Mouse (Mus musculus): ENCODE results near the gene Efnb3. TPM values are rescaled to one million over a fixed set of nuclear protein-coding genes. Genes with fewer than 3 reads are reported as not detected.

Efnb3 gene
- polyA plus RNA-seq, 1 experiment from 2014 or later, result 0.75 TPM

GRCm38 (mm10) chr11:69582230-69582805 is 22.3 kb upstream of the Efnb3 start:
- peak overlapping the region; percentile 76 for H3K4me3 ChIP-seq (replicated peaks)
- peak overlapping the region; percentile 96 for H3K27ac ChIP-seq
- H3K4me2 ChIP-seq, result peak overlapping the region; percentile 93
- H3K27me3 ChIP-seq, result no peaks in the 10 kb centered on the region
- peaks cover 71% of the 10 kb centered on the region for H3K4me1 ChIP-seq (replicated peaks)
- whole genome bisulfite sequencing (ENCODE audit: insufficient replicate concordance), result 48% methylated on average over 9 of the region's 9 CpGs
- no peaks in the 10 kb centered on the region for H3K9me3 ChIP-seq (replicated peaks)
- ATAC-seq (ENCODE audit: low read depth) (no peak), DNase-seq (no peak)
- peak overlapping the region; percentile 88 for H3K9ac ChIP-seq
- H3K36me3 ChIP-seq, result peaks cover 29% of the 10 kb centered on the region

GRCm38 (mm10) chr11:69581814-69582213 is 21.8 kb upstream of the Efnb3 start:
- H3K4me2 ChIP-seq, result peak overlapping the region; percentile 93
- no peak for DNase-seq
- H3K9ac ChIP-seq, result peak overlapping the region; percentile 88
- H3K36me3 ChIP-seq, result peaks cover 29% of the 10 kb centered on the region
- H3K9me3 ChIP-seq (replicated peaks), result no peaks in the 10 kb centered on the region
- peak overlapping the region; percentile 76 for H3K4me3 ChIP-seq (replicated peaks)
- ATAC-seq (ENCODE audit: low read depth), result no peak
- H3K4me1 ChIP-seq (replicated peaks), result peaks cover 71% of the 10 kb centered on the region
- H3K27me3 ChIP-seq, result no peaks in the 10 kb centered on the region
- peak overlapping the region; percentile 96 for H3K27ac ChIP-seq
- 2% methylated on average over 8 of the region's 8 CpGs for WGBS (ENCODE audit: insufficient replicate concordance)

GRCm38 (mm10) chr11:69581147-69581688 is 21.2 kb upstream of the Efnb3 start:
- Histone ChIP-seq H3K27me3 (no peaks in the 10 kb centered on the region), H3K4me2 (peak overlapping the region; percentile 93), H3K9ac (peak overlapping the region; percentile 88), H3K4me1 (replicated peaks) (peaks cover 71% of the 10 kb centered on the region), H3K36me3 (peaks cover 29% of the 10 kb centered on the region), H3K4me3 (replicated peaks) (peak overlapping the region; percentile 76), H3K9me3 (replicated peaks) (no peaks in the 10 kb centered on the region), H3K27ac (peak overlapping the region; percentile 96)
- under 1% methylated on average over 36 of the region's 36 CpGs for WGBS (ENCODE audit: insufficient replicate concordance)
- ATAC-seq (ENCODE audit: low read depth) (peak; percentile 84), DNase-seq (peak; percentile 90)

DNA sequence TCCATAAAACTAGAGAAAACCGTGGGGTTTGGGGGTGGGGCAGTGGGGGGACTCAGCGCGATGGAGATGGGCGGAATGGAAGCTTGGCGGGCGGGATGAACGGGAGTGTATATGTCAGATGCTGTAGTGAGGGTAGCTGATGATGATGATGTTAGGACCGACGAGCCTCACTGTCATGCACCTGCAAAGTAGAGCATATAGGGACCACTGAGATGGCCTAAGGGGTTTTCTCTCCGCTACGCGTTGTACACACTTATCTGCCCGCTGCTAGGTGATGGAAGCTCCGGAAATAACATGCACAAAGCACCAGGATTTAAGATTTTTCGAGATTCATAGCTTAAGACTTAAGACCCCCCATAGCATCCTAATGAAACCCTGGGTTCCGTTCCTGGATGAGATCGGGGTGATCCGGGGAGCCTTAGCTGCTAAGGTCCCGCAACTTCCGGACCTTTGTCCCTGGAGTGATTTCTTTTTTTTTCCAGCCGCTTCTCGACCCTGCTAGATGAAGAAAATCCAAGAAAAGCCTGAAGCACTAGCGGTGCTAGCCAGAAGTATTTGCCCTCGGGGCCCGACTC is 20.7 kb upstream of the Efnb3 start:
- no peak for ATAC-seq (ENCODE audit: low read depth)
- peak overlapping the region; percentile 88 for H3K9ac ChIP-seq
- H3K36me3 ChIP-seq, result peaks cover 34% of the 10 kb centered on the region
- no peak for DNase-seq
- no peaks in the 10 kb centered on the region for H3K27me3 ChIP-seq
- H3K27ac ChIP-seq, result peak overlapping the region; percentile 96
- H3K4me2 ChIP-seq, result peak overlapping the region; percentile 93
- peak overlapping the region; percentile 76 for H3K4me3 ChIP-seq (replicated peaks)
- no peaks in the 10 kb centered on the region for H3K9me3 ChIP-seq (replicated peaks)
- under 1% methylated on average over 25 of the region's 25 CpGs for WGBS (ENCODE audit: insufficient replicate concordance)
- H3K4me1 ChIP-seq (replicated peaks), result peaks cover 71% of the 10 kb centered on the region

- Histone ChIP-seq H3K4me2 (peak within 1 kb of the TSS; percentile 93), H3K27me3 (no peaks in the 10 kb centered on the region), H3K4me1 (replicated peaks) (peaks cover 71% of the 10 kb centered on the region), H3K27ac (peak within 1 kb of the TSS; percentile 96), H3K9me3 (replicated peaks) (no peaks in the 10 kb centered on the region), H3K36me3 (peaks cover 38% of the 10 kb centered on the region), H3K4me3 (replicated peaks) (peak within 1 kb of the TSS; percentile 76), H3K9ac (peak within 1 kb of the TSS; percentile 88)
- peak; percentile 89 for DNase-seq
- under 1% methylated on average over 13 of the region's 13 CpGs for WGBS (ENCODE audit: insufficient replicate concordance)
- peak; percentile 55 for ATAC-seq (ENCODE audit: low read depth)
These were observed 20.1 kb upstream of the Efnb3 start, which contains the start of the genes Wrap53 and Trp53 for GRCm38 (mm10) chr11:69580091-69580514. TSS of gene Wrap53 (minus strand) at chr11:69580255. TSS of gene Trp53 (plus strand) at chr11:69580359.

DNA sequence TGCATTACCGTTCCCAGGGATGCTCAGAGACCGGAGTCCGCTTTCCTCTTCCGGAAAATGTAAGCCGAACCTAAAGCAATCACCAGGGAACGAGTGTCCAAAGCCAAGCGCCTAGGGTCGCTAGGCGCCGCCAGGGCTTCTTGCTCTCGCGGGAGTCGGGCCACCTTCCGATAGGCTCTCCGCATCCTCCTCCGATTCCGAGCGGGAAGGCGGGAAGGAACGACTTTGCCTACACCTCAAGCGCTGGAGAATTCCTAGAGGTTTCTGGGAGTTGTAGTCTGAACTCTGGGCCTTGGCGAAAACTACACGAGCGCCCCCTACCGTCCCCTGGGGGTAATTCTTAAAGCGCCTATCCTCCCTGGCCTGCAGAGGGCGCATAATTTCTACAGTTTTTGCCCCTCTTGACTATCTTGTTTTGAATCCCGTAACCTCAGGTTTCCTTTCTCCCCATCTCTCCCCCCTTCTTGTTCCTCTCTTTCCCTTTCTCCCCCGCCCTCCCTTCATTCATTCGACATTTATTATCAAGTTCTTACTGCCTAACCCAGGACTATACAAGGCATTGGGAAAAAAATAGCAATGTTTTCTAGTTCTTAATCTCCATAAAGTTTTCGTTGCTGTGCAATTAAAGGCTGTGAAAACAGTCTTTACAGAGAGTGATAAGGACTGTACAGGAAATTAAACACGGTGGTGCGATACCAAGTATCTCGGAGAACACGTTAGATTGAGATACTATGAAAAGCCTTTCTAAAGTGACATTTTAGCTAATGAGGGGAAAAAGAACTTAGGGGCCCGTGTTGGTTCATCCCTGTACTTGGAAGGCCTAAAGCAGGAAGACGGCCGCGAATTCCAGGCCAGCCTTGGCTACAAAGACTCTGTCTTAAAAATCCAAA is 19.4 kb upstream of the Efnb3 start:
- H3K27me3 ChIP-seq, result no peaks in the 10 kb centered on the region
- DNase-seq, result peak; percentile 95
- 1% methylated on average over 39 of the region's 39 CpGs for WGBS (ENCODE audit: insufficient replicate concordance)
- peak overlapping the region; percentile 93 for H3K4me2 ChIP-seq
- peak overlapping the region; percentile 88 for H3K9ac ChIP-seq
- peaks cover 43% of the 10 kb centered on the region for H3K36me3 ChIP-seq
- H3K27ac ChIP-seq, result peak overlapping the region; percentile 96
- peaks cover 71% of the 10 kb centered on the region for H3K4me1 ChIP-seq (replicated peaks)
- no peaks in the 10 kb centered on the region for H3K9me3 ChIP-seq (replicated peaks)
- ATAC-seq (ENCODE audit: low read depth), result peak; percentile 83
- H3K4me3 ChIP-seq (replicated peaks), result peak overlapping the region; percentile 76

DNA sequence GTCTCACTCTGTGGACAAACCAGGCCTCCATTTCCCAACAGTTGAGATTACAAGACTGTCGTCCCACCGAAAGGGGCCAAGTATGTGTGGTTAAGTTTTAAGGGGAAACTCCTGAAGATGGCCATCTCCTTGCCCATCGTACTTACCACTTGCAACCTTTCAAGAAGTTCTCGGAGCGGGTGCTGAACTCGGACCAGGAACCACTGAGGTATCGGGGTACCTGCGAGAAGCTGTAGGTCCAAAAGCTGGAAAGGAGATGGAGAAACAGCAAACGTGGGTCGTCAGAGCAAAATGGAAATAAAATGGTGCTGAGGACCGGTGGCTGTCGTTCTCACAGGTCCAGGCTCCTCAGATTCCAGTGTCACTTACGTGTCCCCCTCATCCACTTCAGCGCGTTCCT is 18.3 kb upstream of the Efnb3 start:
- H3K4me1 ChIP-seq (replicated peaks), result peaks cover 64% of the 10 kb centered on the region
- 6% methylated on average over 15 of the region's 15 CpGs for WGBS (ENCODE audit: insufficient replicate concordance)

DNA sequence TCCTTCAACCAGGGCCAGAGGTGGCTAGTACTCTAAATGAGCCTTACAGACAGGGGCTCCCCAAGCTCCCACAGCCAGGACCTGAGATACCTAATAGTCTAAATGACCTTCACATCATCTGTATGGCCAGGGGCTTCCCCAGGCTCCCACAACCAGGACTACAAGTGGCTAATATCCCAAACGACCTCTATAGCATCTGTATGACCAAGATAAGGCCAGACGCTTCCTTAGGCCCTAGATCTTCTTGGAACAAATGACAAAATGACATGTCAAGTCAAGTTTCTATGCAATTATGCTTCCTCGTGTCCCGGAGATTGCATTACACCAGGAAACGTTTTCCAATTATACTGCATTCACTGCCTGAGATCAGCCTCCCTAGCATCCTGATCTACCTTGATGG is 16.3 kb upstream of the Efnb3 start:
- no peaks in the 10 kb centered on the region for H3K27me3 ChIP-seq
- peaks cover 64% of the 10 kb centered on the region for H3K4me1 ChIP-seq (replicated peaks)
- H3K4me3 ChIP-seq (replicated peaks), result peak overlapping the region; percentile 76
- peaks cover 58% of the 10 kb centered on the region for H3K36me3 ChIP-seq
- peak overlapping the region; percentile 87 for H3K9ac ChIP-seq
- H3K4me2 ChIP-seq, result peak overlapping the region; percentile 84
- H3K27ac ChIP-seq, result peak overlapping the region; percentile 80
- H3K9me3 ChIP-seq (replicated peaks), result no peaks in the 10 kb centered on the region
- DNase-seq (no peak), ATAC-seq (ENCODE audit: low read depth) (no peak)
- 29% methylated on average over 5 of the region's 5 CpGs for WGBS (ENCODE audit: insufficient replicate concordance)

More for the DNA sequence above, 18.3 kb upstream of the Efnb3 start:
- peak overlapping the region; percentile 76 for H3K4me3 ChIP-seq (replicated peaks)
- DNase-seq (no peak), ATAC-seq (ENCODE audit: low read depth) (no peak)
- no peaks in the 10 kb centered on the region for H3K27me3 ChIP-seq
- H3K27ac ChIP-seq, result peak overlapping the region; percentile 80; the same call in 1 of the 2 replicates
- H3K9ac ChIP-seq, result peak overlapping the region; percentile 87
- H3K9me3 ChIP-seq (replicated peaks), result no peaks in the 10 kb centered on the region
- peak overlapping the region; percentile 84 for H3K4me2 ChIP-seq
- peaks cover 43% of the 10 kb centered on the region for H3K36me3 ChIP-seq

GRCm38 (mm10) chr11:69575220-69575619 is 15.2 kb upstream of the Efnb3 start:
- H3K9me3 ChIP-seq (replicated peaks), result no peaks in the 10 kb centered on the region
- peaks cover 69% of the 10 kb centered on the region for H3K36me3 ChIP-seq
- 57% methylated on average over 3 of the region's 3 CpGs for WGBS (ENCODE audit: insufficient replicate concordance)
- DNase-seq (no peak), ATAC-seq (ENCODE audit: low read depth) (no peak)
- H3K27me3 ChIP-seq, result no peaks in the 10 kb centered on the region
- peaks cover 75% of the 10 kb centered on the region for H3K4me1 ChIP-seq (replicated peaks)
- no peak overlapping the region for H3K4me3 ChIP-seq (replicated peaks)
- H3K4me2 ChIP-seq, result peak overlapping the region; percentile 84
- H3K9ac ChIP-seq, result no peak overlapping the region
- peak overlapping the region; percentile 80; the same call in 1 of the 2 replicates for H3K27ac ChIP-seq

DNA sequence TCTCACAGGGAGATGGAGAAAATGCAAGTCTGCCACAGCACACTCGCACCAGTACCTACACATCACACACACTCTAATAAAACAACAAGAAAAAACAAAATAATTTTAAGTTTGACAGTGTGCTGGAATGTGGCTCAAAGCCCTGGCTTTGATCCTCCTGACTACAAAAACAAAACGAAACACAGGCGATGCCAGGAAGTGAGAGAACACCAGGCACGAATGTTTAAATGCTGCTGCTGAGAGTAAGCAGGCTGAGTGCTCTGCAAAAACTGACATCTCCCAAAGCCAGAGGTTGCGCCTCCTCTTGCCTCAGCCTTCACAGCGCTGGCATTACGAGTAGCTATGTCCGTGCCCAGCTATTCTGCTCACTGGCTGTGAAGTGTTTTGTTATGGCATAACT is 5.1 kb upstream of the Efnb3 start:
- no peak overlapping the region for H3K27ac ChIP-seq
- H3K36me3 ChIP-seq, result peaks cover 88% of the 10 kb centered on the region
- DNase-seq (no peak), ATAC-seq (ENCODE audit: low read depth) (no peak)
- H3K4me3 ChIP-seq (replicated peaks), result no peak overlapping the region
- H3K4me2 ChIP-seq, result no peak overlapping the region
- H3K4me1 ChIP-seq (replicated peaks), result peaks cover 32% of the 10 kb centered on the region
- H3K9ac ChIP-seq, result no peak overlapping the region
- peaks cover 21% of the 10 kb centered on the region for H3K27me3 ChIP-seq
- WGBS (ENCODE audit: insufficient replicate concordance), result 89% methylated on average over 8 of the region's 8 CpGs
- H3K9me3 ChIP-seq (replicated peaks), result no peaks in the 10 kb centered on the region

DNA sequence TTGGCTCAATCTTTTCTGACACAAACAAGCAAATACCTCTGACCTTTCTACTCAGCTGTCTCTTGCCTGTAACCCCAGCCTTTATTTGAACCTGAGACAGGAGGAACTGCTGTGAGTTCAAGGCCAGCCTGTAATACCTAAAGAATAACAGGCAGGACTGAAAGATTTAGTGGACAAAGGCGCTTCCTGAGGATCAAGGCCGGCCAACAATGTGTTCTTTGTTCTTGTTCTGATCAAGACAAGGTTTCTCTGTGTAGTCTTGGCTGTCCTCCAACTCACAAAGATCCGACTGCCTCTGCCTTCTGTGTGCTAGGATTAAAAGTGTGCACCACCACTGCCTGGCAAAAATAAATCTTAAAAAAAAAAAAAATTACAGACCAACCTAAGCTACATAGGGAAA is 4.4 kb upstream of the Efnb3 start:
- Histone ChIP-seq H3K4me2 (no peak overlapping the region), H3K9me3 (replicated peaks) (no peaks in the 10 kb centered on the region), H3K4me1 (replicated peaks) (peaks cover 32% of the 10 kb centered on the region), H3K27me3 (peaks cover 28% of the 10 kb centered on the region), H3K9ac (no peak overlapping the region), H3K36me3 (peaks cover 81% of the 10 kb centered on the region), H3K4me3 (replicated peaks) (no peak overlapping the region), H3K27ac (no peak overlapping the region)
- DNase-seq, result no peak
- ATAC-seq (ENCODE audit: low read depth), result no peak
- 75% methylated on average over 3 of the region's 3 CpGs for WGBS (ENCODE audit: insufficient replicate concordance)

Measured in liver, embryonic 13.5 days (tissue).